ENCODE assay signal across 8 mouse cellular contexts in genomic region chr14:17171896-17172295, GRCm38 (mm10).
A peak's percentile ranks its signal among the peaks of the same experiment; 100 is the strongest.
DNase-seq lines count a peak whose midpoint lies in the region; ATAC-seq and TF ChIP-seq lines count a peak whose summit lies in the region.
"Had no signal": no experiment of that assay in that cellular context is flagged by ENCODE, and none has a peak within 500 bp of the region (broad histone marks: within the 10 kb centered on the region; RNA-seq: fewer than 3 reads in every experiment).

No protein-coding gene starts in this region.

- peaks cover 6% of the 10 kb centered on the region; the same call in 1 of the 2 replicates for H3K27me3 ChIP-seq in forebrain, postnatal 0 days (ENCODE audit: insufficient read depth, low read length)
- H3K27me3 ChIP-seq in lung, embryonic 16.5 days (ENCODE audit: control insufficient read depth, insufficient read depth, low read depth, low read length): peaks cover 13% of the 10 kb centered on the region

- no peaks in the 10 kb centered on the region for H3K9me3 ChIP-seq in forebrain, postnatal 0 days (ENCODE audit: low read length)
- H3K9me3 ChIP-seq in lung, embryonic 16.5 days (ENCODE audit: control insufficient read depth, low read length): no peaks in the 10 kb centered on the region

- H3K4me3 ChIP-seq in forebrain, postnatal 0 days (ENCODE audit: low read depth, low read length): peak overlapping the region; percentile 46
- peak overlapping the region; percentile 59 for H3K4me3 ChIP-seq in lung, embryonic 16.5 days (ENCODE audit: low read length)

- peak overlapping the region; percentile 59 for H3K27ac ChIP-seq in forebrain, postnatal 0 days (ENCODE audit: low read depth, low read length)
- H3K27ac ChIP-seq in lung, embryonic 16.5 days (ENCODE audit: low read length): no peak overlapping the region

- peak overlapping the region; percentile 54 for H3K9ac ChIP-seq in forebrain, postnatal 0 days
- H3K9ac ChIP-seq in lung, embryonic 16.5 days (ENCODE audit: low read length): peak overlapping the region; percentile 63

- no peaks in the 10 kb centered on the region for H3K4me1 ChIP-seq in forebrain, postnatal 0 days (ENCODE audit: insufficient read depth)
- peaks cover 15% of the 10 kb centered on the region for H3K4me1 ChIP-seq in lung, embryonic 16.5 days (replicated peaks; ENCODE audit: control insufficient read depth, insufficient read depth, low read length)

- TF ChIP-seq CTCF in forebrain, postnatal 0 days (IDR thresholded peaks at IDR 0.05; ENCODE audit: low read depth): no peak

- ATAC-seq in forebrain, postnatal 0 days: peak; percentile 35
- 0 out of 2 replicates have a peak, but pooled peaks have one; percentile 37 for ATAC-seq in lung, embryonic 16.5 days (ENCODE audit: low read depth)
- no peak for ATAC-seq in erythroid progenitor cell, adult 5-6 weeks (replicated peaks; ENCODE audit: low FRiP score, poor library complexity, severe bottlenecking)

- 34% methylated on average over 5 of the region's 5 CpGs for WGBS in forebrain, postnatal 0 days
- WGBS in lung, embryonic 16.5 days: 34% methylated on average over 5 of the region's 5 CpGs

- peak; percentile 6 for DNase-seq in retina, postnatal 1 day
- DNase-seq in retina, embryonic 14.5 days (ENCODE audit: low spot score): no peak
- peak; percentile 10 for DNase-seq in forebrain, postnatal 0 days
- no peak for DNase-seq in cerebellum, adult 11 months
- no peak for DNase-seq in spleen, postnatal 10 days (ENCODE audit: low spot score in 2 of 2)
- DNase-seq: kidney, adult 11 months had no signal

- no peaks in the 10 kb centered on the region for H3K36me3 ChIP-seq in forebrain, postnatal 0 days (ENCODE audit: insufficient read depth)
- H3K36me3 ChIP-seq in lung, embryonic 16.5 days (ENCODE audit: control insufficient read depth, insufficient read depth, low read length): no peaks in the 10 kb centered on the region

- H3K4me2 ChIP-seq in forebrain, postnatal 0 days (ENCODE audit: low read depth): peak overlapping the region; percentile 71
- H3K4me2 ChIP-seq in lung, embryonic 16.5 days (ENCODE audit: low read depth, low read length): peak overlapping the region; percentile 91

Comparison
In these comparisons a context has a peak if more than half of its experiments do, and no peak if none do; other contexts are left out.
1. DNase-seq: peak in retina, postnatal 1 day (single experiment) and forebrain, postnatal 0 days (single experiment); none in retina, embryonic 14.5 days (single experiment), cerebellum, adult 11 months (single experiment) and spleen, postnatal 10 days (0 of 2).